Mouse (Mus musculus) heart, embryonic 15.5 days (tissue): ENCODE data around the gene Lingo1. TPM values are rescaled to one million over a fixed set of nuclear protein-coding genes. Genes with fewer than 3 reads are reported as not detected.

Experiments
- ATAC-seq: fragments of 200-750 bp; cut with Nextera tagmentation; replicated peaks from 2 replicates; pipeline ENCODE4 v1.8.0; 2017; ENCODE audit warnings: low read depth, moderate TSS enrichment; ENCODE audit not compliant: insufficient number of reproducible peaks, insufficient read depth, low FRiP score
- H3K27ac ChIP-seq: fragments of 300-500 bp; sonication (generic); 2 replicates; pipeline ENCODE4 v1.5.1; 2015; ENCODE audit warnings: mild to moderate bottlenecking, inconsistent platforms
- H3K27me3 ChIP-seq: fragments of 300-500 bp; sonication (generic); 2 replicates; pipeline ENCODE4 v1.6.1; 2015; ENCODE audit warnings: inconsistent platforms
- H3K36me3 ChIP-seq: fragments of 300-500 bp; sonication (generic); 2 replicates; pipeline ENCODE4 v1.6.1; 2015; ENCODE audit warnings: mild to moderate bottlenecking, inconsistent platforms
- H3K4me1 ChIP-seq: fragments of 300-500 bp; sonication (generic); replicated peaks from 2 replicates; pipeline ENCODE4 v1.6.1; 2015; ENCODE audit warnings: inconsistent platforms
- H3K4me2 ChIP-seq: fragments of 300-500 bp; sonication (generic); 2 replicates; pipeline ENCODE4 v1.6.1; 2015; ENCODE audit warnings: inconsistent platforms, mild to moderate bottlenecking, moderate library complexity
- H3K4me3 ChIP-seq: fragments of 300-500 bp; sonication (generic); 2 replicates; pipeline ENCODE4 v1.5.1; 2015; ENCODE audit warnings: mild to moderate bottlenecking, inconsistent platforms
- H3K9ac ChIP-seq: fragments of 300-500 bp; sonication (generic); 2 replicates; pipeline ENCODE4 v1.6.1; 2015; ENCODE audit warnings: mild to moderate bottlenecking, inconsistent platforms
- H3K9me3 ChIP-seq: fragments of 300-500 bp; sonication (generic); replicated peaks from 2 replicates; pipeline ENCODE4 v1.6.1; 2016; ENCODE audit warnings: inconsistent platforms
- WGBS: fragments of 180-500 bp; shearing (Covaris S2); methylation state at CpG from one replicate; pipeline ENCODE4 v1.1.7; 2015; ENCODE audit warnings: mixed read lengths; 5-methylcytosine and 5-hydroxymethylcytosine counted together
- polyA plus RNA-seq: library from polyadenylated mRNA; unstranded; fragments of >200 nt; fragmentation: Nextera tagmentation; extraction: Ambion mirVana; gene quantifications from 2 replicates; pipeline ENCODE4 v1.2.1, GENCODE M21; 2015

The Lingo1 gene
- polyA plus RNA-seq, 1 experiment from 2014 or later, result 2.3 TPM

- no peaks in the 10 kb centered on the region for H3K36me3 ChIP-seq
- H3K9ac ChIP-seq, result no peak overlapping the region
- no peaks in the 10 kb centered on the region for H3K9me3 ChIP-seq
- no peak overlapping the region for H3K4me3 ChIP-seq
- 73% methylated on average over 7 of the region's 7 CpGs for WGBS
- H3K27ac ChIP-seq, result no peak overlapping the region
- no peak for ATAC-seq
- H3K4me1 ChIP-seq, result no peaks in the 10 kb centered on the region
- H3K4me2 ChIP-seq, result no peak overlapping the region
- H3K27me3 ChIP-seq, result peaks cover 16% of the 10 kb centered on the region
Measured at GRCm38 (mm10) chr9:56662946-56663345, 133.3 kb downstream of the Lingo1 start.

GRCm38 (mm10) chr9:56662405-56662804 lies 133.9 kb downstream of the Lingo1 start:
- no peak overlapping the region for H3K27ac ChIP-seq
- no peaks in the 10 kb centered on the region for H3K9me3 ChIP-seq
- WGBS, result 52% methylated on average over 3 of the region's 3 CpGs
- no peaks in the 10 kb centered on the region for H3K4me1 ChIP-seq
- ATAC-seq, result no peak
- no peak overlapping the region for H3K4me2 ChIP-seq
- H3K27me3 ChIP-seq, result peaks cover 19% of the 10 kb centered on the region
- H3K36me3 ChIP-seq, result no peaks in the 10 kb centered on the region
- no peak overlapping the region for H3K4me3 ChIP-seq
- H3K9ac ChIP-seq, result no peak overlapping the region

GRCm38 (mm10) chr9:56661217-56661840 lies 134.9 kb downstream of the Lingo1 start:
- Histone ChIP-seq H3K4me2 (no peak overlapping the region), H3K36me3 (no peaks in the 10 kb centered on the region), H3K27me3 (peaks cover 26% of the 10 kb centered on the region), H3K9ac (no peak overlapping the region), H3K9me3 (no peaks in the 10 kb centered on the region), H3K4me3 (no peak overlapping the region), H3K4me1 (peaks cover 3% of the 10 kb centered on the region), H3K27ac (no peak overlapping the region)
- no peak for ATAC-seq
- WGBS, result 58% methylated on average over 3 of the region's 3 CpGs

GRCm38 (mm10) chr9:56658580-56658979 lies 137.7 kb downstream of the Lingo1 start:
- Histone ChIP-seq H3K4me3 (no peak overlapping the region), H3K9me3 (no peaks in the 10 kb centered on the region), H3K27ac (no peak overlapping the region), H3K27me3 (peaks cover 29% of the 10 kb centered on the region), H3K4me1 (peaks cover 3% of the 10 kb centered on the region), H3K36me3 (no peaks in the 10 kb centered on the region), H3K9ac (no peak overlapping the region), H3K4me2 (no peak overlapping the region)
- WGBS, result 67% methylated on average over 4 of the region's 4 CpGs
- no peak for ATAC-seq

- H3K9me3 ChIP-seq, result no peaks in the 10 kb centered on the region
- H3K4me1 ChIP-seq, result peaks cover 3% of the 10 kb centered on the region
- H3K36me3 ChIP-seq, result no peaks in the 10 kb centered on the region
- no peak overlapping the region for H3K4me3 ChIP-seq
- no peak overlapping the region for H3K9ac ChIP-seq
- H3K27ac ChIP-seq, result no peak overlapping the region
- no peak for ATAC-seq
- no peak overlapping the region for H3K4me2 ChIP-seq
- peaks cover 29% of the 10 kb centered on the region for H3K27me3 ChIP-seq
- 69% methylated on average over 6 of the region's 6 CpGs for WGBS
Measured at GRCm38 (mm10) chr9:56657996-56658398, 138.3 kb downstream of the Lingo1 start.

- 42% methylated on average over 16 of the region's 16 CpGs for WGBS
- 0 out of 2 replicates have a peak overlapping the region, but pooled peaks have one; percentile 10 for H3K4me2 ChIP-seq
Measured at GRCm38 (mm10) chr9:56656766-56657542, 139.3 kb downstream of the Lingo1 start.

GRCm38 (mm10) chr9:56655167-56655566 lies 141.1 kb downstream of the Lingo1 start:
- peaks cover 13% of the 10 kb centered on the region; the same call in 1 of the 2 replicates for H3K27me3 ChIP-seq
- WGBS, result 68% methylated on average over 6 of the region's 6 CpGs
- no peak for ATAC-seq
- no peak overlapping the region for H3K4me3 ChIP-seq
- no peak overlapping the region for H3K27ac ChIP-seq
- H3K36me3 ChIP-seq, result no peaks in the 10 kb centered on the region
- no peak overlapping the region for H3K4me2 ChIP-seq
- no peak overlapping the region for H3K9ac ChIP-seq
- H3K9me3 ChIP-seq, result no peaks in the 10 kb centered on the region
- peaks cover 3% of the 10 kb centered on the region for H3K4me1 ChIP-seq

More at GRCm38 (mm10) chr9:56656766-56657542, 139.3 kb downstream of the Lingo1 start:
- Histone ChIP-seq H3K4me3 (no peak overlapping the region), H3K36me3 (no peaks in the 10 kb centered on the region), H3K9me3 (no peaks in the 10 kb centered on the region), H3K9ac (no peak overlapping the region), H3K4me1 (peaks cover 3% of the 10 kb centered on the region), H3K27me3 (peaks cover 28% of the 10 kb centered on the region), H3K27ac (no peak overlapping the region)
- ATAC-seq, result no peak

GRCm38 (mm10) chr9:56652551-56652950 lies 143.7 kb downstream of the Lingo1 start:
- 56% methylated on average over 7 of the region's 7 CpGs for WGBS
- ATAC-seq, result no peak
- Histone ChIP-seq H3K27me3 (peaks cover 12% of the 10 kb centered on the region; the same call in 1 of the 2 replicates), H3K27ac (no peak overlapping the region), H3K4me3 (no peak overlapping the region), H3K9ac (no peak overlapping the region), H3K4me1 (peaks cover 3% of the 10 kb centered on the region), H3K36me3 (no peaks in the 10 kb centered on the region), H3K4me2 (no peak overlapping the region), H3K9me3 (no peaks in the 10 kb centered on the region)

GRCm38 (mm10) chr9:56651586-56651985 lies 144.7 kb downstream of the Lingo1 start:
- no peak for ATAC-seq
- WGBS, result 24% methylated on average over 2 of the region's 2 CpGs
- no peak overlapping the region for H3K4me2 ChIP-seq
- no peaks in the 10 kb centered on the region for H3K9me3 ChIP-seq
- H3K4me1 ChIP-seq, result no peaks in the 10 kb centered on the region
- H3K4me3 ChIP-seq, result no peak overlapping the region
- H3K27me3 ChIP-seq, result peaks cover 9% of the 10 kb centered on the region
- H3K9ac ChIP-seq, result no peak overlapping the region
- H3K27ac ChIP-seq, result no peak overlapping the region
- H3K36me3 ChIP-seq, result no peaks in the 10 kb centered on the region

GRCm38 (mm10) chr9:56646227-56647025 lies 149.8 kb downstream of the Lingo1 start:
- Histone ChIP-seq H3K27ac (no peak overlapping the region), H3K36me3 (no peaks in the 10 kb centered on the region), H3K27me3 (peaks cover 23% of the 10 kb centered on the region), H3K4me1 (no peaks in the 10 kb centered on the region), H3K4me2 (no peak overlapping the region), H3K9ac (no peak overlapping the region), H3K4me3 (no peak overlapping the region), H3K9me3 (no peaks in the 10 kb centered on the region)
- 79% methylated on average over 15 of the region's 15 CpGs for WGBS
- ATAC-seq, result no peak

GRCm38 (mm10) chr9:56643474-56643873 lies 152.8 kb downstream of the Lingo1 start:
- H3K4me3 ChIP-seq, result no peak overlapping the region
- no peak overlapping the region for H3K9ac ChIP-seq
- H3K36me3 ChIP-seq, result no peaks in the 10 kb centered on the region
- peaks cover 52% of the 10 kb centered on the region for H3K27me3 ChIP-seq
- no peak overlapping the region for H3K27ac ChIP-seq
- 61% methylated on average over 5 of the region's 5 CpGs for WGBS
- ATAC-seq, result no peak
- no peaks in the 10 kb centered on the region for H3K4me1 ChIP-seq
- H3K4me2 ChIP-seq, result no peak overlapping the region
- H3K9me3 ChIP-seq, result no peaks in the 10 kb centered on the region
